Mouse (Mus musculus) embryonic facial prominence, embryonic 11.5 days (tissue): ENCODE measurements around the gene Gnas. TPM values are rescaled to one million over a fixed set of nuclear protein-coding genes. Genes with fewer than 3 reads are reported as not detected.

Experiments
- ATAC-seq: fragments of 200-750 bp; cut with Nextera tagmentation; replicated peaks from 2 replicates; pipeline ENCODE4 v1.8.0; 2017; ENCODE audit warnings: low read depth; ENCODE audit not compliant: insufficient number of reproducible peaks, low FRiP score, low TSS enrichment
- DNase-seq: peaks from one replicate; pipeline ENCODE4 v3.0.0-alpha.2; 2015; ENCODE audit warnings: low spot score
- H3K27ac ChIP-seq: fragments of 300-500 bp; sonication (generic); replicated peaks from 2 replicates; pipeline ENCODE4 v1.5.1; 2014; ENCODE audit warnings: mild to moderate bottlenecking, low read depth, low read length, control low read depth
- H3K27me3 ChIP-seq: fragments of 300-500 bp; sonication (generic); 2 replicates; pipeline ENCODE4 v1.6.1; 2014; ENCODE audit warnings: mild to moderate bottlenecking, low read length, moderate library complexity, mixed read lengths; ENCODE audit not compliant: control insufficient read depth, insufficient read depth
- H3K36me3 ChIP-seq: fragments of 300-500 bp; sonication (generic); replicated peaks from 2 replicates; pipeline ENCODE4 v1.6.1; 2014; ENCODE audit warnings: low read depth, mild to moderate bottlenecking, low read length, moderate library complexity, mixed read lengths; ENCODE audit not compliant: control insufficient read depth, insufficient read depth
- H3K4me1 ChIP-seq: fragments of 300-500 bp; sonication (generic); 2 replicates; pipeline ENCODE4 v1.6.1; 2014; ENCODE audit warnings: low read length, mixed read lengths; ENCODE audit not compliant: control insufficient read depth, insufficient read depth
- H3K4me2 ChIP-seq: fragments of 300-500 bp; sonication (generic); 2 replicates; pipeline ENCODE4 v1.6.1; 2014; ENCODE audit warnings: low read depth, mild to moderate bottlenecking, control low read depth, low read length, moderate library complexity
- H3K4me3 ChIP-seq: fragments of 300-500 bp; sonication (generic); 2 replicates; pipeline ENCODE4 v1.5.1; 2014; ENCODE audit warnings: low read depth, low read length, control low read depth
- H3K9ac ChIP-seq: fragments of 300-500 bp; sonication (generic); replicated peaks from 2 replicates; pipeline ENCODE4 v1.6.1; 2014; ENCODE audit warnings: mild to moderate bottlenecking, control low read depth, low read length
- H3K9me3 ChIP-seq: fragments of 300-500 bp; sonication (generic); replicated peaks from 2 replicates; pipeline ENCODE4 v1.6.1; 2016; ENCODE audit warnings: mild to moderate bottlenecking, low read length, inconsistent platforms, mixed read lengths; ENCODE audit not compliant: control insufficient read depth
- WGBS: fragments of 180-500 bp; shearing (Covaris S2); extraction: QIAGEN DNeasy Blood & Tissue Kit; methylation state at CpG from one replicate; pipeline ENCODE4 v1.1.7; 2014; 5-methylcytosine and 5-hydroxymethylcytosine counted together
- polyA plus RNA-seq: library from polyadenylated mRNA; unstranded; fragments of >200 nt; fragmentation: Nextera tagmentation; extraction: Ambion mirVana; gene quantifications from 2 replicates; pipeline ENCODE4 v1.2.1, GENCODE M21; 2014

Gene Gnas
- polyA plus RNA-seq = 1,377 and 1,397 TPM in 2 replicates

- 57% methylated on average over 19 of the region's 19 CpGs for WGBS
- Histone ChIP-seq H3K4me3 (peak within 1 kb of the TSS; percentile 30), H3K9ac (no peak within 1 kb of the TSS), H3K27me3 (peaks cover 31% of the 10 kb centered on the region), H3K9me3 (no peaks in the 10 kb centered on the region), H3K36me3 (peaks cover 28% of the 10 kb centered on the region), H3K4me1 (no peaks in the 10 kb centered on the region), H3K27ac (no peak within 1 kb of the TSS), H3K4me2 (peak within 1 kb of the TSS; percentile 55)
- ATAC-seq (no peak), DNase-seq (peak; percentile 74)
These were observed at the start of gene Gnas for GRCm38 (mm10) chr2:174284011-174284410. Gnas (plus strand) TSS chr2:174284320.

- no peak for ATAC-seq
- Histone ChIP-seq H3K27me3 (no peaks in the 10 kb centered on the region), H3K4me1 (no peaks in the 10 kb centered on the region), H3K9ac (no peak overlapping the region), H3K36me3 (no peaks in the 10 kb centered on the region), H3K9me3 (no peaks in the 10 kb centered on the region), H3K27ac (no peak overlapping the region), H3K4me3 (no peak overlapping the region), H3K4me2 (no peak overlapping the region)
- no peak for DNase-seq
- WGBS = 86% methylated on average over 5 of the region's 5 CpGs
These were observed 41.7 kb upstream of the Gnas start for GRCm38 (mm10) chr2:174242431-174242830.

DNA sequence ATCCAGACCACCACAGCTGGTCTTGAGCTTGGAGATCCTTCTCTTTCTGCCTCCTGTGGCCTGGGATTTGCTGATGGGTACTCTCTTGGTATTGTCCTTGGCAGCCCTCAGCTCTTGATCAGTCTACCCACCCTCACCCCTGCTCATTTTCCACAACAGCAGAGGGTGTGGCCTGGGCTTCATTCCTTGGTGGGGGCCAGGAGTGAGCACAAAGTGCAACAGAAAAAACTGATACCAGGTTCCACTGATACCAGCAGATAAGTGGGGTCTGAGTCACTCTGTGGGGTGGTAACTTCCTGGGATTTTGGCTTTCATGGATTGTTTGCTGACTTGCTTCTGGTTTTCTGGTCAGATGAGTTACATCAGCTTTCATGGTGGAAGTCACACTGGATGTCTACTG, 32.2 kb upstream of the Gnas start:
- ATAC-seq (no peak), DNase-seq (no peak)
- no peak overlapping the region for H3K9ac ChIP-seq
- no peaks in the 10 kb centered on the region for H3K4me1 ChIP-seq
- no peaks in the 10 kb centered on the region for H3K9me3 ChIP-seq
- H3K4me3 ChIP-seq = no peak overlapping the region
- no peaks in the 10 kb centered on the region for H3K36me3 ChIP-seq
- H3K27ac ChIP-seq = no peak overlapping the region
- H3K4me2 ChIP-seq = no peak overlapping the region
- no peaks in the 10 kb centered on the region for H3K27me3 ChIP-seq

GRCm38 (mm10) chr2:174257312-174257711, 26.8 kb upstream of the Gnas start:
- DNase-seq (no peak), ATAC-seq (no peak)
- Histone ChIP-seq H3K27ac (no peak overlapping the region), H3K27me3 (no peaks in the 10 kb centered on the region), H3K9ac (no peak overlapping the region), H3K4me3 (no peak overlapping the region), H3K4me1 (no peaks in the 10 kb centered on the region), H3K4me2 (no peak overlapping the region), H3K9me3 (no peaks in the 10 kb centered on the region), H3K36me3 (no peaks in the 10 kb centered on the region)
- WGBS = 28% methylated on average over 2 of the region's 2 CpGs

- Histone ChIP-seq H3K4me3 (no peak overlapping the region), H3K4me2 (no peak overlapping the region), H3K36me3 (no peaks in the 10 kb centered on the region), H3K27me3 (no peaks in the 10 kb centered on the region), H3K27ac (no peak overlapping the region), H3K9ac (no peak overlapping the region), H3K9me3 (no peaks in the 10 kb centered on the region), H3K4me1 (no peaks in the 10 kb centered on the region)
- DNase-seq = peak; percentile 22
- WGBS = 10% methylated on average over 3 of the region's 3 CpGs
- no peak for ATAC-seq
These were observed 24.1 kb upstream of the Gnas start for GRCm38 (mm10) chr2:174260004-174260403.

DNA sequence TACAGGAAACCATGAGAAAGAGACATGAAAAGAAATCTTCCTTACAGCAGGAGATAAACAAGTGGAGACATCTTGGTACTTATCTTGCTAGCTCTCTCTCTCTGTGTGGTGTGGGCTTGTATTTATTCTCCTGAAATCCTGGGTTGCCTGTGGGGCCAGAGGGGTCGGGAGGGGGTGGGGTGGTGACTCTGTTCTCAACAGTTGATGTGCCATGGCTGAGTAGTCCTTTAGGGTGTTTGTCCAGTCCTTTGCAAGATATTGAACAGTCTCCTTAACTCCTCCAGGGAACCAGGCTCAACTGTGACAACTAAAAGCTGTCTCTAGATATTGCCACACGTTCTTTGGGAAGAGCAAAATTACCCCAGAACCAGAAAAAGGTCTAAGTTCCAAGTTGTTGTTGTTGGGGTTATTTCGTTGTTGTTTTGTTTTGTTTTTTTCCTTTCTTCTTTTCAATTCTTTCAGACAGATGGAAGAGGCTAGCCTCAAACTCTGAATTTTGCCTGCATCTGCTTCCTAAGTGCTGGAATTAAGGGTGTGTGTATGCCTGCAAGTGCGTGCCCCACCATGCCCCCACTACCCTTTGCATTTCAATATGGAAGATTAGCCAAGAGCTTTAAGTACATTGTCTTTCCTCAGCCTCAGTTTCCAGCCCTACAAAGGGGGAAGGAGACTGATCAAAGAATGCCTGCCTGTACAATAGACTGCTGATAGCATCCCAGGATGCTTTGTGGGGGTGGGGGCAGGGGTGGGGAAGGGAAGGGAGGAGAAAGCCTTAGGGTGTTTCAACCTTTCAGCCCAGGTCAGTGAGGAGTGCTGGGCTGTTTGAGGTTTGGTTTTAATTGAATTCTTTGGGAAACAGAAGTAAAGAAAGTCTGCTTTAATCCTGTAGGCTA, 23.0 kb upstream of the Gnas start:
- 8% methylated on average over 4 of the region's 4 CpGs for WGBS
- DNase-seq = no peak
- no peak overlapping the region for H3K4me3 ChIP-seq
- no peak overlapping the region for H3K27ac ChIP-seq
- no peaks in the 10 kb centered on the region for H3K9me3 ChIP-seq
- no peaks in the 10 kb centered on the region for H3K27me3 ChIP-seq
- H3K4me2 ChIP-seq = no peak overlapping the region
- no peak for ATAC-seq
- no peaks in the 10 kb centered on the region for H3K36me3 ChIP-seq
- no peak overlapping the region for H3K9ac ChIP-seq
- no peaks in the 10 kb centered on the region for H3K4me1 ChIP-seq

DNA sequence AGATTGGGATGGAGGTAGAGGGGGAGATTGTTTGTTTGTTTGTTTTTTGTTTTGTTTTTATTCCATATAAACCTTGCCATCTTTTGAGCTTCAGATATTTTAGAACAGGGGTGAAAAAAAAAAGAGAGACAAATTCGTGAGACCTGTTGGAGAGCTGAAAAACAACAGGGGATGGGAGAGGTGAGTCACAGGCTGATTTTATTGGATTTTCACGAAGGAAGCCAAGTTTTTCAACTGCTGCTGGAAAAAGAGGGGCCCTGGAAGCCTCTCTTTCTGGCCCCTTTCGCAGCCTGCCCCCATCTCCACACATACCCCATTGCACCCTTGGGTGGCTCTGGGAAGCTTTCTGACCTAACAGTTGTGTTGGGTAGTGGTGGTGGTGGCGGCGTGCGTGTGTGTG, 22.3 kb upstream of the Gnas start:
- Histone ChIP-seq H3K27ac (no peak overlapping the region), H3K36me3 (no peaks in the 10 kb centered on the region), H3K27me3 (no peaks in the 10 kb centered on the region), H3K4me3 (no peak overlapping the region), H3K4me1 (no peaks in the 10 kb centered on the region), H3K9ac (no peak overlapping the region), H3K4me2 (no peak overlapping the region), H3K9me3 (no peaks in the 10 kb centered on the region)
- 52% methylated on average over 6 of the region's 6 CpGs for WGBS
- DNase-seq (no peak), ATAC-seq (no peak)

DNA sequence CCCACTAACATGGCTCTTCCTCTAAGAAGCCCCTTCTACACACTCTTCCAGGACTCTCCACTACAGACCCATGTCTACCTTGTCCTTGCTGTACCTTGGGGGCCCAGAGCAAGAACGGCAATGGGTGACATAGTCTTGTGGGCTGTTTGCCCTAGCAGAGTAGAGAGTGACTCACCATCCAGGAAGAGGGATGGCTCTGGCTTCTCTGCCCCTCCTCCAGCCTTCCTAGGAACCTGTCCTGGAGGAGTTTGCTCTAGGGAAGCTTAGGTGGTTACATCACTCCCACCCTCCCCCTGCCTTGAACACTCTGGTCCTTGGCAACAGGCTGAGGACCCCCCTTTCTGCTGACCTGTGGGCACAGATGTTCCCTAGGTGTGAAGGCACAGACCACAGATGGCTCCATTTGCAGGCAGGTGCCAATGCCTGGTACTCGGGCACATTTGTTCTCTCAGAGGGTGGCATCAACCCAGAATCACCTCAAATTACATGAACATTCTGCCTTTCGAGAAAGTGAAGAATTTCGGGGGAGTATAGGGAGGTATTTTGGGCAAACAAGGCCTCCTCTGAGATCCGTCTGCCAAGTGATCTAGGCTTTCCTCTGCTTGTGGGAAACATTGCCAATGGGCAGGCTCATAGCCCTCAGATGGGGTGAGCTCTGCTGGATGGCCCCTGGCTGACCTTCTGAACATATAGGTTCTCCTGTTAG, 20.9 kb upstream of the Gnas start:
- no peaks in the 10 kb centered on the region for H3K9me3 ChIP-seq
- no peak overlapping the region for H3K4me2 ChIP-seq
- H3K4me3 ChIP-seq = no peak overlapping the region
- H3K4me1 ChIP-seq = no peaks in the 10 kb centered on the region
- no peak for ATAC-seq
- no peaks in the 10 kb centered on the region for H3K27me3 ChIP-seq
- H3K9ac ChIP-seq = no peak overlapping the region
- 77% methylated on average over 5 of the region's 5 CpGs for WGBS
- no peak for DNase-seq
- no peaks in the 10 kb centered on the region for H3K36me3 ChIP-seq
- no peak overlapping the region for H3K27ac ChIP-seq
